ENCODE assay signal across 9 mouse cellular contexts in the genomic region with DNA sequence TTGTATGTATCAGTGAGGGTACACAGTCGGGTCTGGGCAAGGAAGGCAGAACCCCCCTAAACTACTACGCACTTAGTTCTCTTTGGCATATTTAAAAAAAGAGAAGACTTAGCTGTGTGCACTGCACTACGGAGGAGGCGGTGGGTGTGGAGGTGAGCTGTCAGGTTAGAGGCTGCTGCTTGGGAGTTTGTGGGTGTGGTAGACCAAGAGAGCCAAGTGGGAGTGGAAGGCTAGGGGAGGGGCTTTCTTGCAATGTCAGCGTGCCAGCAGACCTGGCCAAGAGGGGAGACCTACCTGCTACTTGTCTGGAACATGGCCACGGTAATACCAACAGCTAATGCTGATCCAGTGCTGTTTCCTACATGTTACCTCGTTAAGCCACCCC. TPM values are rescaled to one million over a fixed set of nuclear protein-coding genes. Genes with fewer than 3 reads are reported as not detected.
DNase-seq lines count a peak whose midpoint lies in the region; ATAC-seq and TF ChIP-seq lines count a peak whose summit lies in the region.
"Had no signal": no experiment of that assay in that cellular context is flagged by ENCODE, and none has a peak within 500 bp of the region (broad histone marks: within the 10 kb centered on the region; RNA-seq: fewer than 3 reads in every experiment).

No protein-coding gene starts in this region.

- TF ChIP-seq CTCF in midbrain, postnatal 0 days (IDR thresholded peaks at IDR 0.05): no peak

- peak; percentile 46 for ATAC-seq in heart, embryonic 16.5 days (replicated peaks; ENCODE audit: extremely low read depth, insufficient read depth, low FRiP score)
- no peak; the same call in 1 of the 2 replicates for ATAC-seq in forebrain, embryonic 16.5 days
- ATAC-seq in midbrain, postnatal 0 days (ENCODE audit: low FRiP score): 0 out of 2 replicates have a peak, but pooled peaks have one; percentile 3
- no peak for ATAC-seq in erythroblast, adult 5-6 weeks (replicated peaks; ENCODE audit: low FRiP score, poor library complexity, severe bottlenecking)

- H3K36me3 ChIP-seq in heart, embryonic 16.5 days (ENCODE audit: control insufficient read depth, insufficient read depth): no peaks in the 10 kb centered on the region
- no peaks in the 10 kb centered on the region for H3K36me3 ChIP-seq in forebrain, embryonic 16.5 days (ENCODE audit: control insufficient read depth, insufficient read depth)
- no peaks in the 10 kb centered on the region for H3K36me3 ChIP-seq in midbrain, postnatal 0 days (ENCODE audit: insufficient read depth, low read length)

- H3K4me3 ChIP-seq in heart, embryonic 16.5 days (ENCODE audit: low read length): peak overlapping the region; percentile 62
- H3K4me3 ChIP-seq in forebrain, embryonic 16.5 days (replicated peaks; ENCODE audit: low read length): no peak overlapping the region
- peak overlapping the region; percentile 58; the same call in 1 of the 2 replicates for H3K4me3 ChIP-seq in midbrain, postnatal 0 days (ENCODE audit: low read depth, low read length)

- H3K4me2 ChIP-seq in heart, embryonic 16.5 days (ENCODE audit: low read depth, low read length): peak overlapping the region; percentile 94
- H3K4me2 ChIP-seq in forebrain, embryonic 16.5 days (ENCODE audit: low read length): peak overlapping the region; percentile 98
- peak overlapping the region; percentile 97 for H3K4me2 ChIP-seq in midbrain, postnatal 0 days (ENCODE audit: low read depth, low read length, poor library complexity, severe bottlenecking)

- WGBS in heart, embryonic 16.5 days: 33% methylated on average over 7 of the region's 7 CpGs
- 29% methylated on average over 7 of the region's 7 CpGs for WGBS in forebrain, embryonic 16.5 days
- 47% methylated on average over 7 of the region's 7 CpGs for WGBS in midbrain, postnatal 0 days

- intact Hi-C loops in heart, postnatal 25 days (cut with DNase I): loop anchor here (5.0 kb wide), 1 partner anchor 69 kb away; no protein-coding TSS in a partner anchor

- H3K9me3 ChIP-seq in heart, embryonic 16.5 days (replicated peaks; ENCODE audit: control insufficient read depth, low read length): no peaks in the 10 kb centered on the region
- H3K9me3 ChIP-seq in forebrain, embryonic 16.5 days (ENCODE audit: control insufficient read depth, low read length): no peaks in the 10 kb centered on the region
- H3K9me3 ChIP-seq in midbrain, postnatal 0 days (ENCODE audit: low read length): no peaks in the 10 kb centered on the region

- DNase-seq in heart, postnatal 25 days (ENCODE audit: low spot score): no peak
- peak; percentile 25 to 55 for DNase-seq in kidney, postnatal 25 days
- DNase-seq in midbrain, postnatal 0 days (ENCODE audit: low spot score): no peak
- no peak for DNase-seq in cerebellum, postnatal 36 days
- no peak for DNase-seq in embryo, embryonic 11 days

- H3K27ac ChIP-seq in heart, embryonic 16.5 days (ENCODE audit: low read length): no peak overlapping the region
- H3K27ac ChIP-seq in forebrain, embryonic 16.5 days (ENCODE audit: low read length): no peak overlapping the region
- H3K27ac ChIP-seq in midbrain, postnatal 0 days (ENCODE audit: low read depth, low read length): no peak overlapping the region

- H3K4me1 ChIP-seq in heart, embryonic 16.5 days (ENCODE audit: control insufficient read depth, insufficient read depth, low read length): peaks cover 8% of the 10 kb centered on the region
- H3K4me1 ChIP-seq in forebrain, embryonic 16.5 days (replicated peaks; ENCODE audit: control insufficient read depth, insufficient read depth, low read length): peaks cover 14% of the 10 kb centered on the region
- no peaks in the 10 kb centered on the region; the same call in 1 of the 2 replicates for H3K4me1 ChIP-seq in midbrain, postnatal 0 days (ENCODE audit: insufficient read depth, low read length)

- no peak overlapping the region for H3K9ac ChIP-seq in heart, embryonic 16.5 days (ENCODE audit: low read length)
- H3K9ac ChIP-seq in forebrain, embryonic 16.5 days (replicated peaks; ENCODE audit: low read depth, low read length): no peak overlapping the region
- no peak overlapping the region for H3K9ac ChIP-seq in midbrain, postnatal 0 days (replicated peaks; ENCODE audit: low read length, poor library complexity, severe bottlenecking)

- H3K27me3 ChIP-seq in heart, embryonic 16.5 days (ENCODE audit: control insufficient read depth, insufficient read depth, low read length): peaks cover 22% of the 10 kb centered on the region
- no peaks in the 10 kb centered on the region; the same call in 1 of the 2 replicates for H3K27me3 ChIP-seq in forebrain, embryonic 16.5 days (replicated peaks; ENCODE audit: control insufficient read depth, insufficient read depth, low read length)
- 0 out of 2 replicates have a peak, but pooled peaks cover 4% of the 10 kb centered on the region for H3K27me3 ChIP-seq in midbrain, postnatal 0 days (ENCODE audit: insufficient read depth, low read length)

RNA-seq across cellular contexts. Expression of a gene that starts 0.4 kb away (rescaled TPM):
- polyA plus RNA-seq in heart, embryonic 16.5 days (2015; fragmentation: Nextera tagmentation; extraction: Ambion mirVana): 2.0 and 4.8 TPM in 2 replicates
- under 1 TPM; 0.26 to 0.56 TPM for total RNA-seq in heart, postnatal 25 days (2021)
- polyA plus RNA-seq in forebrain, embryonic 16.5 days (2015; fragmentation: Nextera tagmentation; extraction: Ambion mirVana): 4.6 and 8.8 TPM in 2 replicates
- total RNA-seq in midbrain, postnatal 0 days (2014; rRNA removed): 5.4 and 6.6 TPM in 2 replicates
- 3.1 and 3.5 TPM in 2 replicates for polyA plus RNA-seq in midbrain, postnatal 0 days (2015; fragmentation: Nextera tagmentation; extraction: Ambion mirVana)
- total RNA-seq in erythroblast, adult 5-6 weeks (2015; ENCODE audit: low replicate concordance): 0.21 TPM in 1 of 2 replicates, not detected in the other
- total RNA-seq in erythroblast, adult 5-6 weeks (2017; ENCODE audit: low replicate concordance): 0.17 TPM in 1 of 2 replicates, not detected in the other
- total RNA-seq: MEL had no signal

Comparison
In these comparisons a context has a peak if more than half of its experiments do, and no peak if none do; other contexts are left out.
1. ATAC-seq: peak in heart, embryonic 16.5 days (single experiment) and midbrain, postnatal 0 days (single experiment); none in forebrain, embryonic 16.5 days (single experiment) and erythroblast, adult 5-6 weeks (single experiment).
2. DNase-seq: peak in kidney, postnatal 25 days (2 of 2); none in heart, postnatal 25 days (single experiment), midbrain, postnatal 0 days (single experiment), cerebellum, postnatal 36 days (0 of 2) and embryo, embryonic 11 days (single experiment).
3. Peak in every context shown above with its lines, with median percentiles within 50 percentile points of each other: H3K4me2 ChIP-seq.